Mouse (Mus musculus) midbrain, embryonic 11.5 days (tissue): ENCODE results near the gene Tpgs1. TPM values are rescaled to one million over a fixed set of nuclear protein-coding genes. Genes with fewer than 3 reads are reported as not detected.

Experiments
- ATAC-seq: fragments of 200-750 bp; cut with Nextera tagmentation; 2 replicates; pipeline ENCODE4 v1.8.0; 2017; ENCODE audit warnings: moderate TSS enrichment, moderate library complexity; ENCODE audit not compliant: low FRiP score
- DNase-seq: peaks from one replicate; pipeline ENCODE4 v3.0.0; 2015; ENCODE audit warnings: low spot score; ENCODE audit errors: missing footprints
- H3K27ac ChIP-seq: fragments of 300-500 bp; sonication (generic); 2 replicates; pipeline ENCODE4 v1.5.1; 2014; ENCODE audit warnings: low read depth, low read length
- H3K27me3 ChIP-seq: fragments of 300-500 bp; sonication (generic); 2 replicates; pipeline ENCODE4 v1.6.1; 2014; ENCODE audit warnings: mild to moderate bottlenecking, low read length, moderate library complexity, mixed read lengths; ENCODE audit not compliant: control insufficient read depth, insufficient read depth
- H3K36me3 ChIP-seq: fragments of 300-500 bp; sonication (generic); 2 replicates; pipeline ENCODE4 v1.6.1; 2014; ENCODE audit warnings: mild to moderate bottlenecking, low read length, moderate library complexity, mixed read lengths; ENCODE audit not compliant: control insufficient read depth, insufficient read depth
- H3K4me1 ChIP-seq: fragments of 300-500 bp; sonication (generic); 2 replicates; pipeline ENCODE4 v1.6.1; 2014; ENCODE audit warnings: low read length; ENCODE audit not compliant: control insufficient read depth, insufficient read depth
- H3K4me2 ChIP-seq: fragments of 300-500 bp; sonication (generic); 2 replicates; pipeline ENCODE4 v1.6.1; 2014; ENCODE audit warnings: mild to moderate bottlenecking, moderate library complexity
- H3K4me3 ChIP-seq: fragments of 300-500 bp; sonication (generic); 2 replicates; pipeline ENCODE4 v1.5.1; 2014; ENCODE audit warnings: low read depth, low read length
- H3K9ac ChIP-seq: fragments of 300-500 bp; sonication (generic); 2 replicates; pipeline ENCODE4 v1.6.1; 2014; ENCODE audit warnings: low read length
- H3K9me3 ChIP-seq: fragments of 300-500 bp; sonication (generic); 2 replicates; pipeline ENCODE4 v1.6.1; 2016; ENCODE audit warnings: low read length; ENCODE audit not compliant: control insufficient read depth
- whole genome bisulfite sequencing: fragments of 180-500 bp; shearing (Covaris S2); extraction: QIAGEN DNeasy Blood & Tissue Kit; methylation state at CpG from one replicate; pipeline ENCODE4 v1.1.7; 2014; 5-methylcytosine and 5-hydroxymethylcytosine counted together
- polyA plus RNA-seq: library from polyadenylated mRNA; unstranded; fragments of >200 nt; fragmentation: Nextera tagmentation; extraction: Ambion mirVana; gene quantifications from 2 replicates; pipeline ENCODE4 v1.2.1, GENCODE M21; 2014

The Tpgs1 gene
- polyA plus RNA-seq, 1 experiment from 2014 or later = 69.6 TPM

DNA sequence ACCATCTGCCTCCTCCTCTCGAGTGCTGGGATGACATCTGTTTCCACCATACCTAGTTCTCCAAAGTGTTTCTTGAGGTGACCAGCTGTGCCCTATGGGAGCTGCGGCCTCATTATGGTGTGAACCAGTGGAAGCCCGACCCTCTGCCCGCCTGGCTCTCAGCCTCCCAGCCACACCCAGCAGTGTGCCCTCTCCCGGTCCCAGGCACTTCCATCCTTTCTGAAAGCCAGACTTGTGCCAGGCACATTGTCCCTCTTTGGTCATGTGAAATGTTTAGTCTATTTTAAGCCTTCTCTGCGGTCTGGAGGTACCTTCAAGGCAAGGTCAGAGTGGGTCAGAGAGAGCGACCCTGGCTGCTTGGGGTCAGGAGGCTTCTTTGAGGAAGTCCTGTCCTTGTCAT, 54.5 kb downstream of the Tpgs1 start:
- no peaks in the 10 kb centered on the region for H3K9me3 ChIP-seq
- peaks cover 4% of the 10 kb centered on the region; the same call in 1 of the 2 replicates for H3K27me3 ChIP-seq
- no peaks in the 10 kb centered on the region for H3K36me3 ChIP-seq
- WGBS = 92% methylated on average over 7 of the region's 7 CpGs
- no peak overlapping the region for H3K4me3 ChIP-seq
- no peak overlapping the region for H3K9ac ChIP-seq
- H3K4me1 ChIP-seq = no peaks in the 10 kb centered on the region
- ATAC-seq (no peak), DNase-seq (no peak)
- H3K4me2 ChIP-seq = no peak overlapping the region
- H3K27ac ChIP-seq = no peak overlapping the region

Other genes starting within 250 kb of the Tpgs1 start
- gene Vmn2r83, start 200.6 kb upstream of the Tpgs1 start, polyA plus RNA-seq = not detected in 2 replicates
- gene Plpp2, start 135.6 kb upstream of the Tpgs1 start, polyA plus RNA-seq = 10.5 and 13.4 TPM in 2 replicates
- 33.0 and 41.8 TPM in 2 replicates for gene Mier2, start 114.2 kb upstream of the Tpgs1 start, polyA plus RNA-seq
- not detected in 2 replicates for gene Theg, start 82.0 kb upstream of the Tpgs1 start, polyA plus RNA-seq
- gene C2cd4c, start 55.3 kb upstream of the Tpgs1 start, polyA plus RNA-seq = 0.10 and 0.12 TPM in 2 replicates
- gene Shc2, start 31.5 kb upstream of the Tpgs1 start, polyA plus RNA-seq = 11.4 and 13.0 TPM in 2 replicates
- not detected in 2 replicates for gene Odf3l2, start 23.6 kb upstream of the Tpgs1 start, polyA plus RNA-seq
- 1.2 and 1.4 TPM in 2 replicates for gene Madcam1, start 4.8 kb upstream of the Tpgs1 start, polyA plus RNA-seq
- 149 and 178 TPM in 2 replicates for gene Cdc34, start 12.8 kb downstream of the Tpgs1 start, polyA plus RNA-seq
- gene Gzmm, start 19.7 kb downstream of the Tpgs1 start, polyA plus RNA-seq = 0.27 and 0.58 TPM in 2 replicates
- gene Bsg, start 35.1 kb downstream of the Tpgs1 start, polyA plus RNA-seq = 576 and 580 TPM in 2 replicates
- 0.22 TPM in 2 replicates for gene Hcn2, start 47.3 kb downstream of the Tpgs1 start, polyA plus RNA-seq
- gene Polrmt, start 77.2 kb downstream of the Tpgs1 start, polyA plus RNA-seq = 28.5 and 31.2 TPM in 2 replicates
- 0.08 and 0.32 TPM in 2 replicates for gene Fgf22, start 85.7 kb downstream of the Tpgs1 start, polyA plus RNA-seq
- 69.9 and 81.9 TPM in 2 replicates for gene Rnf126, start 97.6 kb downstream of the Tpgs1 start, polyA plus RNA-seq
- 0.60 and 1.2 TPM in 2 replicates for gene Fstl3, start 107.9 kb downstream of the Tpgs1 start, polyA plus RNA-seq
- 0.10 and 0.40 TPM in 2 replicates for gene Prss57, start 121.6 kb downstream of the Tpgs1 start, polyA plus RNA-seq
- 109 and 129 TPM in 2 replicates for gene Palm, start 124.2 kb downstream of the Tpgs1 start, polyA plus RNA-seq
- gene Misp, start 151.6 kb downstream of the Tpgs1 start, polyA plus RNA-seq = 0.41 TPM in 1 of 2 replicates, not detected in the other
- 147 and 176 TPM in 2 replicates for gene Ptbp1, start 185.1 kb downstream of the Tpgs1 start, polyA plus RNA-seq
- gene Prtn3, start 205.1 kb downstream of the Tpgs1 start, polyA plus RNA-seq = 11.9 and 12.1 TPM in 2 replicates
- 112 and 117 TPM in 2 replicates for gene Plppr3, start 205.3 kb downstream of the Tpgs1 start, polyA plus RNA-seq
- gene Elane, start 216.9 kb downstream of the Tpgs1 start, polyA plus RNA-seq = 0.18 TPM in 1 of 2 replicates, not detected in the other
- not detected in 2 replicates for gene Cfd, start 221.5 kb downstream of the Tpgs1 start, polyA plus RNA-seq
- 39.7 and 45.7 TPM in 2 replicates for gene Med16, start 239.6 kb downstream of the Tpgs1 start, polyA plus RNA-seq
- gene Gm26602, start 241.5 kb downstream of the Tpgs1 start, polyA plus RNA-seq = 20.6 and 25.6 TPM in 2 replicates
- 0.34 and 0.61 TPM in 2 replicates for gene Kiss1r, start 247.6 kb downstream of the Tpgs1 start, polyA plus RNA-seq